Mouse (Mus musculus) left cerebral cortex, adult 11 months (tissue): ENCODE measurements around the gene Ptchd4.

ENCODE experiments used
- DNase-seq: peaks from one replicate; pipeline ENCODE4 v3.0.0; 2022; ENCODE audit warnings: low spot score

Ptchd4 gene

DNA sequence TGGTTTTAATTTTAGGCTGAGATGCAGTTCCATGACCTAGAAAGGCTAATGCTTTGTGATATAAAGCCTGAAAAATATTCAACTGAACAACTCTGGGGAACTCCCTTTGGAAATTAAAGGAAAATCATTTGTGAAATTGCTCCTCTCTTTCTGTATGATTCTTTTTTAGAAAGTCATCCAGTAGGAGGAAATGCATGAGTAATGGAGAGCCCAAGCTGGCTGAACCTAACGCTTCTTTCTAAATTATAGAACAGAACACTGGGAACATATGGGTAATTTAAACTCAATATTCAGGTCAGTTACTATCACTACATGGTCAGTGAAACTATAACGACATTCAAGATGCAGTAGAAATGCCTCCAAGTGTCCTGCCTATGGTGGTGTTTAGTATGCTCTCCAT is 114.6 kb downstream of the Ptchd4 start:
- DNase-seq = no peak

DNA sequence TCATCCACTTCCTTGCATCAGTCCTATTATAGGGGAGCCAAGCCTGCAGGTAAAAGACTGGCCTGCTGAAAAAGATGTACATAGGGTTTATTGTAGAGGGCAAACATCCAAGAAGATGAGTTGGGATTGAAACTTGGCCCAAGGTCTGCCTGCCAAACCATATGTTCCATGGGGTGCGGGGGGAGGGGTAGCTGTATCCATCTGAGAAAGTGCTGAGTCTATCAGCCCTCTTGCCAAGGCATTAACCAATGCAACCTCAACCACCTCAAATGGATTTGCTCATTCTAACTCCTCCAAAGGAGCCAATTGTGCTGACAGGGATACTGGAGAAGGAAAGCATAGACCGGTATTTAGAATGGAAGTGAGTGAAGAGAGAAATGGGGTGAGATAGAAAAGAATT is 136.5 kb downstream of the Ptchd4 start:
- no peak for DNase-seq

DNA sequence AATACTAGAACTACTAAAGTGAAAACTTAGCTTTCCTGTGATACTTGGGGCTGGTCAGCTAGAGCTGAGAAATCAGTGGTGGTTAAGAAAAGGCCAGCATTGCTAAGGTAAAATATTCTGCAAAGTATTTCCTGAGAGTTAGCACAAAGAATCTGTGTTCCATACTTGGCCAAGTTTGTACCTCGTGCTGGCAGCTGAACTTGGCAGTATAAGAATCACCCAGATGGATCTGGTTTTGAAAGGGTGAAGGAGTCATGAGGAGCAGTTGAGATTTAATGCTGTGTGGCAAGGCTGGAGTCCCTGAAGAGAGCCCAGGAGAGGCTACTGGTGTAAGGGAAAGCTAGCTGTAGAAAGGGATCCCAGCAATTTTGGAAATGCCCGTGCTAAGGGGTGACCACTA is 140.7 kb downstream of the Ptchd4 start:
- DNase-seq = no peak

DNA sequence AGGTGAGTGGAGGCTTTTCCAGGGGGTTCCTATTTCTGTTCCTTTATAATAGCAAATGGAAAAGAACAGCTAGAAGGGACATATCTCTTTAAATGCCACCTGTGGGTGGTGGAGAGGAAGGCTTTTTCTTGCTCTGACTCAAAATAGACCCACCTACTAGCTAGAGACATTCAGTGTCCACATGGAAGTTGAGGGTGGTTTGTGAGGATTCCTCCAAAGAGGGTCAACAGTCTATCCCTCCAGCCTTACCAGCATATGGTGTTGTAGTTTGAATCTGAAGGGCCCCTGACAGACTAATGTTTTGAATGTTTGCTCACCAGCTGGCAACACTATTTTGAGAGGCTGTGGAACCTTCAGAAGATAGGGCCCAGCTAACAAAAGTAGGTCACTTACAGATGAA is 147.0 kb downstream of the Ptchd4 start:
- DNase-seq = peak; percentile 11

DNA sequence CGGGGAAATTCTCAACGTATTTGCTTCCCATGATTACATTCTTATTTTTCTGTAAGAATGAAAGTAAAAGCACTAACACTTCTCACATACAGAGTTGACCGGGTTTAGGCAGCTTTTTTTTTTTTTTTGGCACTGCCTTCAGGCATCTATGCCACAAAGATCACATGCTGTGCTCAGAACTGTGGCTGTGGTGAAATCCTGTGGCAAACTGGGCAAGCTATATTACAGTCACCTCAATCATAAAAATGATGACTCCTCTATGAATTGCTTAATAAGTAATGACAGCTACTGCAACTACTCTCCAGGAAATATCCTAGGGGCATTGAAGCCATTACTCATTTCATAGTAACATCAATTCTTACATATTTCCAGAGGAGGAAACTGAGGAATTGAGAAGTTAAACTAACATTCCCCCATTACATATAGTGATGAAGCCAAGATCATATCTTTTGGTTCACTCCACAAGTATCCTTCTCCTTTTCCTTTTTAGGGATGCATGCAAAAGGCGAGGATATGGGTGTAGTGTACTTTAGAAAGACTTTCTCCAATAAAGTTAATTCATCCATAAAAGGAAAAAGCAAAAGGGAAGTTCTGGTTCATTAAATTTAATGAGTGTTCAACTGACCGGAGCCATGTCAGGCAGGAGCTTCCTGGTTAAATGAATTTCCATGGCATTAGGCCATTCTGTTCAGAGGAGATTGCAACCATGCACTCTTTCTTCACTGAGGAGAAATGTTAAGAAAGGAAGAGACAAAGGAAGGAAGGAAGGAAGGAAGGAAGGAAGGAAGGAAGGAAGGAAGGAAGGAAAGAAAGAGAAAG is 164.6 kb downstream of the Ptchd4 start:
- no peak for DNase-seq

DNA sequence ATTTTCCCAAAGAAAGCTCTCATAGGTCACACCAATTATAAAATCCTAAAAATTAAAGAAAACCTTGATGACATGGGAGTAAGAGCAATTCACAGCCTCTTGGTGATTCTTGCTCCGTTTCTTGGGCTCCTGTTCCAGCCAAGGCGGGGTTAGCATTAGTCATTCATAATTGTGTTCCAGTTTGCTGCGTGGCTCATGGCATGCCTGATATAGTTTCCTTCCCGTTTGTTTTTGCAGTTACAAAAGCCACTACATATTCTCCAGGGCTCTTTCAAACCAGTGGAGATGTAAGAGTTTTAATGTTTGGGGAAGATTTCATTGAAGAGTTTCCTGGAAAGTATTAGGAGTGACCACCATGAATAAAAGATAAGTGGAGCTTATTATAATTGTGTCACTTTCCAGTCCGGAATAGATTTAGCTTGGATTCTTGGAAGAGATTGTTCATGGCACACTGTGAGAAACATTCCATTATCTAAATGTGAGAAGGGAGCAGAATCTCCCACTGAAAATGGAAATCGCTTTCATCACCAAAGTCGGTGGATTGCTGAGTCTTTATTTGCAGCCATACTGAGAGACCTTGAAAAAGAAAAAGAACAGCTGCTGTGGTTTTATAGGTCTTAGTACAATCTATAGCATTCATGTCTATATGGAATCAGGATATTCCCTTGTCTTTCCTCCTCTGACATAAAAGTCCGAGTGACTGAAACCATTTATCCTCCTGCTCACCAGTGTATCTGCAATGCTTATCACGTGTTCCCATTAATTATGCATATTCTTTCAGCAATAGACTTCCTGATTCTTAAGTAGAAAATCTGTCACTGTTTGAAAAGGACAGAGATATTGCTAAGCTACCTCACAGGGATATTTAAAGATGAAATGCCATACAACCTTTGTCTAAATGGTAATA is 193.9 kb downstream of the Ptchd4 start:
- DNase-seq = no peak

DNA sequence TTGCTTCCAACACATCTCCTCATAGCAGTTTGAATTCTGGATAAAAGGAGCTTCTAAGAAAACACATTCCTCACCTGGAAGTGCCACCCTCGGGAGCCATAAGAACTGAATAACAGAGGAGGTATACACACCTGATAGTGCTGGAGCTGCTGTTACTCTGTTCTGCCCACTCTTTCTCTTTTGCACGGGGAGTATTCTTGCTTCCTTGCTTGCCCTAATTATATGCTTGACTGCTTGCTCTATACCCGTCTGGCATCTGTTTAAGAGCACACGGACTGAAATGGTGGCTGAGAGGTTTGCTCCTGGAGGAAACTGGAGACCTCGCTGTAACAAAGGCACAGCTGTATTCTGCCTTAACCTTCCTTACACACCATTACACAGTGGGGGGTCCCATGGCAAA is 214.4 kb downstream of the Ptchd4 start:
- DNase-seq = no peak

DNA sequence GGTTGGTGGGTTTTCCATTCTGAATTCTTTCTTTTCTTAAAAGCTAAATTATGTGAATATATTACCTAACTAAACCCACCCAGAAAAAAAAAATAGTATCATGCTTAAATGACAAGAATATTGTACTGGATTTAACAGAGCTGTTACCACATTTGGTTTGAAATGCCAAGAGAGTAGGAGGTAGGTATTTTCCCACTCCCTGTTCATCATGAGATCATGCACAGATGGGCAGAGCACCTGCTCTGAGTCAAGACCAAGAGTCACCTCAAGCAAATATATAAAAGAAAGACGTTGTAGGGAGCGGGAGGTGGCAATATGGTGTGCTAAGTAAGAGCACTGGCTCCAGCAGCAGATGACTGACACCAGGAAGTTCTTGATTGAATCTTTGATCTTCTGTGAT is 233.8 kb downstream of the Ptchd4 start:
- DNase-seq = no peak
